Comparison of ENCODE assay signal across 11 mouse cellular contexts in genomic region chr7:145173563-145173962, GRCm38 (mm10). TPM values are rescaled to one million over a fixed set of nuclear protein-coding genes. Genes with fewer than 3 reads are reported as not detected.
A peak's percentile ranks its signal among the peaks of the same experiment; 100 is the strongest.
DNase-seq lines count a peak whose midpoint lies in the region; ATAC-seq and TF ChIP-seq lines count a peak whose summit lies in the region.
"Had no signal": no experiment of that assay in that cellular context is flagged by ENCODE, and none has a peak within 500 bp of the region (broad histone marks: within the 10 kb centered on the region; RNA-seq: fewer than 3 reads in every experiment).

No protein-coding gene starts in this region.

- WGBS in lung, embryonic 14.5 days = 53% methylated on average over 15 of the region's 15 CpGs
- WGBS in forebrain, embryonic 14.5 days = 33% methylated on average over 15 of the region's 15 CpGs
- 79% methylated on average over 15 of the region's 15 CpGs for WGBS in limb, embryonic 10.5 days
- WGBS in neural tube, embryonic 15.5 days = 13% methylated on average over 15 of the region's 15 CpGs

- no peak for DNase-seq in lung, embryonic 14.5 days
- no peak for DNase-seq in lung, adult 18-20 months
- DNase-seq in forebrain, embryonic 14.5 days (ENCODE audit: low spot score) = no peak
- DNase-seq in limb, embryonic 10.5 days (ENCODE audit: low spot score) = peak; percentile 36
- no peak for DNase-seq in cerebellum, adult 11-12 months
- DNase-seq in spleen, postnatal 36 days (ENCODE audit: low spot score in 2 of 2) = no peak
- DNase-seq: adrenal gland, postnatal 36 days; cerebellum, adult 11 months; heart, adult 2 months; liver, embryonic 13.5 days had no signal

- H3K9ac ChIP-seq in lung, embryonic 14.5 days = no peak overlapping the region
- no peak overlapping the region for H3K9ac ChIP-seq in forebrain, embryonic 14.5 days (ENCODE audit: low read length)
- H3K9ac ChIP-seq in neural tube, embryonic 15.5 days (replicated peaks) = no peak overlapping the region
- H3K9ac ChIP-seq: liver, embryonic 13.5 days had no signal

- H3K4me1 ChIP-seq in lung, embryonic 14.5 days (ENCODE audit: insufficient read depth) = peaks cover 3% of the 10 kb centered on the region; the same call in 1 of the 2 replicates
- peaks cover 6% of the 10 kb centered on the region for H3K4me1 ChIP-seq in forebrain, embryonic 14.5 days (ENCODE audit: control insufficient read depth, insufficient read depth, low read length)
- peaks cover 39% of the 10 kb centered on the region for H3K4me1 ChIP-seq in limb, embryonic 10.5 days
- peaks cover 11% of the 10 kb centered on the region for H3K4me1 ChIP-seq in neural tube, embryonic 15.5 days
- H3K4me1 ChIP-seq: liver, embryonic 13.5 days had no signal

- H3K4me2 ChIP-seq in lung, embryonic 14.5 days = 0 out of 2 replicates have a peak overlapping the region, but pooled peaks have one; percentile 12
- no peak overlapping the region for H3K4me2 ChIP-seq in forebrain, embryonic 14.5 days (ENCODE audit: low read length)
- peak overlapping the region; percentile 38; the same call in 1 of the 2 replicates for H3K4me2 ChIP-seq in neural tube, embryonic 15.5 days
- H3K4me2 ChIP-seq: liver, embryonic 13.5 days had no signal

- H3K27me3 ChIP-seq in lung, embryonic 14.5 days (ENCODE audit: insufficient read depth, low read length) = no peaks in the 10 kb centered on the region
- H3K27me3 ChIP-seq in forebrain, embryonic 14.5 days (replicated peaks; ENCODE audit: control insufficient read depth, insufficient read depth, low read length) = no peaks in the 10 kb centered on the region
- 0 out of 2 replicates have a peak, but pooled peaks cover 8% of the 10 kb centered on the region for H3K27me3 ChIP-seq in limb, embryonic 10.5 days (ENCODE audit: low read depth, poor library complexity, severe bottlenecking)
- peaks cover 5% of the 10 kb centered on the region; the same call in 1 of the 2 replicates for H3K27me3 ChIP-seq in neural tube, embryonic 15.5 days (replicated peaks)

- ATAC-seq in lung, embryonic 14.5 days (ENCODE audit: insufficient read depth) = no peak
- ATAC-seq in forebrain, embryonic 14.5 days = peak; percentile 32; the same call in 1 of the 2 replicates
- ATAC-seq in neural tube, embryonic 15.5 days (ENCODE audit: low FRiP score) = no peak; the same call in 1 of the 2 replicates

- H3K27ac ChIP-seq in lung, embryonic 14.5 days (ENCODE audit: low read depth) = no peak overlapping the region
- peak overlapping the region; percentile 76; the same call in 1 of the 2 replicates for H3K27ac ChIP-seq in forebrain, embryonic 14.5 days (ENCODE audit: low read depth, low read length)
- peak overlapping the region; percentile 76 for H3K27ac ChIP-seq in limb, embryonic 10.5 days
- H3K27ac ChIP-seq in neural tube, embryonic 15.5 days (replicated peaks) = no peak overlapping the region
- H3K27ac ChIP-seq: heart, adult 2 months; liver, embryonic 13.5 days had no signal

- no peak overlapping the region for H3K4me3 ChIP-seq in lung, embryonic 14.5 days (ENCODE audit: low read depth, low read length)
- no peak overlapping the region for H3K4me3 ChIP-seq in forebrain, embryonic 14.5 days (ENCODE audit: low read depth, low read length)
- H3K4me3 ChIP-seq in limb, embryonic 10.5 days = no peak overlapping the region
- H3K4me3 ChIP-seq in neural tube, embryonic 15.5 days (replicated peaks) = no peak overlapping the region
- H3K4me3 ChIP-seq: heart, adult 2 months; liver, embryonic 13.5 days had no signal

- H3K9me3 ChIP-seq in lung, embryonic 14.5 days (ENCODE audit: low read depth, low read length) = no peaks in the 10 kb centered on the region
- H3K9me3 ChIP-seq in forebrain, embryonic 14.5 days (replicated peaks; ENCODE audit: control insufficient read depth, low read length) = no peaks in the 10 kb centered on the region
- no peaks in the 10 kb centered on the region for H3K9me3 ChIP-seq in limb, embryonic 10.5 days (replicated peaks)
- H3K9me3 ChIP-seq in neural tube, embryonic 15.5 days (replicated peaks) = no peaks in the 10 kb centered on the region
- H3K9me3 ChIP-seq: liver, embryonic 13.5 days had no signal

- no peak for TF ChIP-seq CTCF in lung, embryonic 14.5 days (IDR thresholded peaks at IDR 0.05; ENCODE audit: low read depth)

- H3K36me3 ChIP-seq in lung, embryonic 14.5 days (ENCODE audit: insufficient read depth) = no peaks in the 10 kb centered on the region
- no peaks in the 10 kb centered on the region for H3K36me3 ChIP-seq in forebrain, embryonic 14.5 days (ENCODE audit: control insufficient read depth, insufficient read depth, low read length)
- no peaks in the 10 kb centered on the region for H3K36me3 ChIP-seq in limb, embryonic 10.5 days
- no peaks in the 10 kb centered on the region for H3K36me3 ChIP-seq in neural tube, embryonic 15.5 days
- H3K36me3 ChIP-seq: liver, embryonic 13.5 days had no signal

RNA-seq across cellular contexts. Expression of gene 1810010D01Rik, which starts 34.4 kb away (rescaled TPM):
- polyA plus RNA-seq in lung, embryonic 14.5 days (2014; fragmentation: Nextera tagmentation; extraction: Ambion mirVana) = 0.58 and 0.93 TPM in 2 replicates
- not detected in 2 replicates for polyA plus RNA-seq in forebrain, embryonic 14.5 days (2014; fragmentation: Nextera tagmentation; extraction: Ambion mirVana)
- 0.33 TPM in 1 of 2 replicates, not detected in the other for polyA plus RNA-seq in limb, embryonic 10.5 days (2016; fragmentation: Nextera tagmentation; extraction: Ambion mirVana)
- 0.59 TPM in 1 of 2 replicates, not detected in the other for polyA plus RNA-seq in neural tube, embryonic 15.5 days (2015; fragmentation: Nextera tagmentation; extraction: Ambion mirVana)

Comparison
In these comparisons a context has a peak if more than half of its experiments do, and no peak if none do; other contexts are left out.
1. H3K27ac ChIP-seq: peak in forebrain, embryonic 14.5 days (single experiment) and limb, embryonic 10.5 days (single experiment); none in lung, embryonic 14.5 days (single experiment) and neural tube, embryonic 15.5 days (single experiment).